Mouse (Mus musculus): ENCODE data around the gene Mill1. TPM values are rescaled to one million over a fixed set of nuclear protein-coding genes. Genes with fewer than 3 reads are reported as not detected.
"Not testable (repeated sequence)": the region's sequence is repeated elsewhere in the genome, so short reads cannot be mapped to it uniquely, and the experiment has no call there.

Mill1 gene
- not detected in 2 replicates for polyA plus RNA-seq (2014; fragmentation: Nextera tagmentation; extraction: Ambion mirVana)

DNA sequence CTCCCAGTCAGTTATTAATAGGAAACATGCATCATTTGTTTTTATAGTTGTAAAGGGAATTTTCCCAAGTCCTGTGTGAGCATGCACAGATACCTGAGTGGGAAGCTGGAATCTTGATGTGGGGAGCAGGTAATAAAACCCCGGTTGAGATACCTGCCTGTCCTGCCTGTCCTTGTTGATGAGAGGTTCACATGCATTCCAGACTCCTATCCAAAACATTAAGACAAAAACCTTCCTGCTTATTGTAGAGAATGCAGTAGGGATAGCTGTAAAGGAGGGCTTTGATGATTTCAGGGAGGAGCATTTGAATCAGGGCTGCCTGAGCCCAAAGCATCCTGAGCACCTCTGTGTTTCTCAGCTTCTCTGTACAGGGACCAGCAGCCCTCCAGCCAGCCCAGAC lies at the start of gene Mill1:
TSS of gene Mill1 (plus strand) at position 301 of the 400 bp plus-strand sequence.
- Histone ChIP-seq H3K9ac (ENCODE audit: low read depth, low read length) (no peak within 1 kb of the TSS), H3K4me1 (ENCODE audit: control insufficient read depth, insufficient read depth, low read length) (no peaks in the 10 kb centered on the region), H3K36me3 (ENCODE audit: control insufficient read depth, insufficient read depth, low read length) (no peaks in the 10 kb centered on the region), H3K4me2 (no peak within 1 kb of the TSS), H3K4me3 (ENCODE audit: low read depth, low read length) (no peak within 1 kb of the TSS), H3K9me3 (replicated peaks; ENCODE audit: control insufficient read depth, low read length) (no peaks in the 10 kb centered on the region; the same call in none of the 2 replicates), H3K27ac (ENCODE audit: low read depth, low read length) (no peak within 1 kb of the TSS), H3K27me3 (ENCODE audit: control insufficient read depth, insufficient read depth, low read length) (no peaks in the 10 kb centered on the region)
- 47% methylated on average over 1 of the region's 1 CpGs for WGBS (ENCODE audit: insufficient replicate concordance)
- no peak for ATAC-seq (replicated peaks; ENCODE audit: insufficient number of reproducible peaks, low FRiP score, low TSS enrichment)

DNA sequence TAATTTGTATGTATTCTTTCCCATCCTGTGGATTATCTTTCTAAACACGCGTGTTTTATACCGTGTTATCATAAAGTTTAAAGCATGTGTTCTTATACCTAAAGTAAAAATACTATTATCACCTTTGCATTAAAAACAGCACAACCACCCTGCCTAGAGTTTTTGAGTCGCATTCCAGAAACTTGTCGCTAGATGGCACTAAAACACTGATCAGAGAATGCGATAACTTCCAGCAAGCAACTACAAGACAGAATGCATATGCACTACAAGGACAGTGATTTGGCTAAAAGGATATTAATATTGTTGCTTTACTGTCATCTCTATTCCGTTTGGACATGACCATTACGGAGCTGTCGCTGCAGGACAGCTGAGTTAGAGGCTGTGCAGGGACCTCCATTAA lies 34.2 kb upstream of the Mill1 start:
- ATAC-seq (replicated peaks; ENCODE audit: insufficient number of reproducible peaks, low FRiP score, low TSS enrichment): no peak
- Histone ChIP-seq H3K9ac (ENCODE audit: low read depth, low read length) (no peak overlapping the region), H3K4me1 (ENCODE audit: control insufficient read depth, insufficient read depth, low read length) (no peaks in the 10 kb centered on the region), H3K4me3 (ENCODE audit: low read depth, low read length) (no peak overlapping the region), H3K36me3 (ENCODE audit: control insufficient read depth, insufficient read depth, low read length) (no peaks in the 10 kb centered on the region), H3K9me3 (replicated peaks; ENCODE audit: control insufficient read depth, low read length) (no peaks in the 10 kb centered on the region), H3K4me2 (no peak overlapping the region), H3K27me3 (ENCODE audit: control insufficient read depth, insufficient read depth, low read length) (no peaks in the 10 kb centered on the region), H3K27ac (ENCODE audit: low read depth, low read length) (no peak overlapping the region)
- 10% methylated on average over 9 of the region's 9 CpGs for WGBS (ENCODE audit: insufficient replicate concordance)

DNA sequence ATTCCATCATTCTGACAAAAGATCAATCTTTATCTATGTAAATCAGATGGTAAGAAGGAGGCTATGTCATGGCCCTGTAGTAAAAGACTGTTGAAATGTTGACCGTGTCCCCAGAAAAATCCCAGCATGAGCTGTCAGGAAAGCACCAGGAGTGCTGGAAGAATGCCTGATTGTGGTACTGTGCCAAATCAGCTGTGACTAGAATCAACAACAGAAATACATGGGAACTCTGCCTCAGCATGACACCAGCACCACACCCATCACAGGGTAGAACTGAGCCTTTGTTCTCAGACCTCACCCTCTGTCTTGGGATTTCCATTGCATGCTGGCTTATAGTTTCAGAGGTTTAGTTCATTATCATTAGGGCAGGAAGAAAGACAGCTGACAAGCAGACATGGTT lies 30.4 kb upstream of the Mill1 start:
- Histone ChIP-seq H3K4me2 (no peak overlapping the region), H3K27ac (ENCODE audit: low read depth, low read length) (no peak overlapping the region), H3K27me3 (ENCODE audit: control insufficient read depth, insufficient read depth, low read length) (no peaks in the 10 kb centered on the region), H3K36me3 (ENCODE audit: control insufficient read depth, insufficient read depth, low read length) (no peaks in the 10 kb centered on the region), H3K9ac (ENCODE audit: low read depth, low read length) (no peak overlapping the region), H3K4me3 (ENCODE audit: low read depth, low read length) (no peak overlapping the region), H3K9me3 (replicated peaks; ENCODE audit: control insufficient read depth, low read length) (0 out of 2 replicates have a peak, but pooled peaks cover 2% of the 10 kb centered on the region), H3K4me1 (ENCODE audit: control insufficient read depth, insufficient read depth, low read length) (no peaks in the 10 kb centered on the region)
- WGBS (ENCODE audit: insufficient replicate concordance): 49% methylated on average over 1 of the region's 1 CpGs
- no peak for ATAC-seq (replicated peaks; ENCODE audit: insufficient number of reproducible peaks, low FRiP score, low TSS enrichment)

DNA sequence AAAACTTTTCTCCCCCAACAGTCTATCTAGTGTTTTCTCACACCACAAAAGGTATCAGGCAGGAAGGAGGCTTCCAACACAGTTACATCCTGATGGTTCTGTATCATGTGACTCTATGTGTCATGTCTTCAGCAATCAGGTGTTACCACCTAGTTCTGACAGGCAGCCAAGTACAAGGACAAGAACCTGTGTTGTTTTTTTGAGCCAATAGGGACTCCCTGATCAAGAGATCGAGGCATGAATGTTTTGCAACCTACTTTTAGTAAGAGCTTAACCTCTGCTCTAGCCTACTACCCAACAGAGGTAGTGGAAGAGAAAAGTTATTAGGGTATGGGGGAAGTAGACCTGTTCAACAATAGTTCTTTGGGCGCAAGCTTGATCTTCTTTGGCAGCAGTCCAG lies 6.6 kb upstream of the Mill1 start:
- no peak overlapping the region for H3K4me3 ChIP-seq (ENCODE audit: low read depth, low read length)
- 73% methylated on average over 2 of the region's 2 CpGs for WGBS (ENCODE audit: insufficient replicate concordance)
- H3K9me3 ChIP-seq (replicated peaks; ENCODE audit: control insufficient read depth, low read length): no peaks in the 10 kb centered on the region; the same call in none of the 2 replicates
- no peak for ATAC-seq (replicated peaks; ENCODE audit: insufficient number of reproducible peaks, low FRiP score, low TSS enrichment)
- no peaks in the 10 kb centered on the region for H3K27me3 ChIP-seq (ENCODE audit: control insufficient read depth, insufficient read depth, low read length)
- H3K27ac ChIP-seq (ENCODE audit: low read depth, low read length): no peak overlapping the region
- H3K36me3 ChIP-seq (ENCODE audit: control insufficient read depth, insufficient read depth, low read length): no peaks in the 10 kb centered on the region
- no peak overlapping the region for H3K9ac ChIP-seq (ENCODE audit: low read depth, low read length)
- H3K4me2 ChIP-seq: no peak overlapping the region
- no peaks in the 10 kb centered on the region for H3K4me1 ChIP-seq (ENCODE audit: control insufficient read depth, insufficient read depth, low read length)

DNA sequence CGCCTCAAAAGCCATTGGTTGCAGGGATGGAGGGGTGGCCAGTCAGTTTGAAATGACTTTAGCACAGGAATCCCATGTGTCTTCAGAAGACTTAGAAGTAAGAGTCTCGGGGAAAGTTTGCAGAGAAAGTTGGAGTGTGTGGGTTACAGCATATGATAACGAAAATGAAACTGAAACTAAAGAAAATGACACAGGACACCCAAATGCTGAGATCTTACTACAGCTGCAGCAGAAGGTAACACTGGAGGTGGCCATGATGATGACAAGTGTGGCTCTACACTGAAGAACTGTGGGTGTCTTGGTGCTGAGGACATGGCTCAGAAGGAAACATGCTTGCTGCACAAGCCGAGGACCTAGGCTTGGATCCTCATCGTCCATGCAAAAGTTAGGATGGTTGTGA lies 3.9 kb upstream of the Mill1 start:
- ATAC-seq (replicated peaks; ENCODE audit: insufficient number of reproducible peaks, low FRiP score, low TSS enrichment): no peak
- Histone ChIP-seq H3K4me3 (ENCODE audit: low read depth, low read length) (no peak overlapping the region), H3K9me3 (replicated peaks; ENCODE audit: control insufficient read depth, low read length) (no peaks in the 10 kb centered on the region; the same call in none of the 2 replicates), H3K27me3 (ENCODE audit: control insufficient read depth, insufficient read depth, low read length) (no peaks in the 10 kb centered on the region), H3K27ac (ENCODE audit: low read depth, low read length) (no peak overlapping the region), H3K4me2 (no peak overlapping the region), H3K4me1 (ENCODE audit: control insufficient read depth, insufficient read depth, low read length) (no peaks in the 10 kb centered on the region), H3K9ac (ENCODE audit: low read depth, low read length) (no peak overlapping the region), H3K36me3 (ENCODE audit: control insufficient read depth, insufficient read depth, low read length) (no peaks in the 10 kb centered on the region)
- 69% methylated on average over 5 of the region's 5 CpGs for WGBS (ENCODE audit: insufficient replicate concordance)

DNA sequence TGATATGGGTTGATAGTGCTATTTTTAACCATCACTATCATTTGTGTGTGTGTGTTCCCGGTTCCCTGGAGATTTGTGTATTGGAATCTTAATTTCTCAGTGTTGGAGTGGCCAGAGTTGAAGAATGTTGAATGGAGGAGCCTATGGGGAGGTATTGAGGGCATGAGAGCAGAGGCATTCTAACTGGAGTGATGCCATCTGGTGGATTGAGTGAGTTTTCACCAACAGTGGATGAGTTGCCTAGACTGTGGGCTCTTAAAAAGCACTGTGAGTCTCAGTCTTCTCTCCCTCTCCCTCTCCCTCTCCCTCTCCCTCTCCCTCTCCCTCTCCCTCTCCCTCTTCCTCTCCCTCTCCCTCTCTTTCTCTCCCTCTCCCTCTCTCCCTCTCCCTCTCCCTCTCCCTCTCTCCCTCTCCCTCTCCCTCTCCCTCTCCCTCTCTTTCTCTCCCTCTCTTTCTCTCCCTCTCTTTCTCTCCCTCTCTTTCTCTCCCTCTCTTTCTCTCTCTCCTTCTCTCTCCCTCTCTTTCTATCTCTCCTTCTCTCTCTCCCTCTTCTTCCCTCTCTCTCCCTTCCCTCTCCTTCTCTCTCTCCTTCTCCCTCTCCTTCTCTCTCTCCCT lies 1.1 kb upstream of the Mill1 start:
- not testable (repeated sequence) for ATAC-seq (replicated peaks; ENCODE audit: insufficient number of reproducible peaks, low FRiP score, low TSS enrichment); H3K4me3 ChIP-seq (ENCODE audit: low read depth, low read length); H3K27ac ChIP-seq (ENCODE audit: low read depth, low read length); H3K9ac ChIP-seq (ENCODE audit: low read depth, low read length); H3K4me2 ChIP-seq; H3K27me3 ChIP-seq (ENCODE audit: control insufficient read depth, insufficient read depth, low read length); H3K4me1 ChIP-seq (ENCODE audit: control insufficient read depth, insufficient read depth, low read length); H3K36me3 ChIP-seq (ENCODE audit: control insufficient read depth, insufficient read depth, low read length); H3K9me3 ChIP-seq (replicated peaks; ENCODE audit: control insufficient read depth, low read length)
- WGBS (ENCODE audit: insufficient replicate concordance): 49% methylated on average over 1 of the region's 1 CpGs

DNA sequence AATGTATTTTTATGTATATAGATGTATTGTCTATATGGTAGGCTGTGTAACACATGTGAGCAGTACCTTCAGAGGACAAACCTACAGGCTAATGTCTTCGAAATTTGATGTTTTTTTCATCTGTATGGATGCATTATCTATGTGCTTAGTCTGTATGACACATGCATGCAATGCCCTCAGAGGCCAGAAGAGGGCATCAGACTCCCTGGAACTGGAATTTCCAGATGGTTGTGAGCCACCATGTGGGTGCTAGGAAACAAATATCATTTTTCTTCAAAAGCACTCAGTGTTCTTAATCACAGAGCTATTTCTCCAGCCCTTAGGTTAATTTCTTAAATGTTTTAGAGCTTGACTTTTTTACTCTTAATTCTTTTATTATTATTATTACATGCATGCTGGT lies 15.1 kb downstream of the Mill1 start:
- Histone ChIP-seq H3K4me3 (ENCODE audit: low read depth, low read length) (no peak overlapping the region), H3K36me3 (ENCODE audit: control insufficient read depth, insufficient read depth, low read length) (no peaks in the 10 kb centered on the region), H3K27me3 (ENCODE audit: control insufficient read depth, insufficient read depth, low read length) (no peaks in the 10 kb centered on the region), H3K4me1 (ENCODE audit: control insufficient read depth, insufficient read depth, low read length) (no peaks in the 10 kb centered on the region), H3K27ac (ENCODE audit: low read depth, low read length) (no peak overlapping the region), H3K4me2 (no peak overlapping the region), H3K9ac (ENCODE audit: low read depth, low read length) (no peak overlapping the region), H3K9me3 (replicated peaks; ENCODE audit: control insufficient read depth, low read length) (peaks cover 11% of the 10 kb centered on the region)
- no peak for ATAC-seq (replicated peaks; ENCODE audit: insufficient number of reproducible peaks, low FRiP score, low TSS enrichment)
- WGBS (ENCODE audit: insufficient replicate concordance): 52% methylated on average over 1 of the region's 1 CpGs

DNA sequence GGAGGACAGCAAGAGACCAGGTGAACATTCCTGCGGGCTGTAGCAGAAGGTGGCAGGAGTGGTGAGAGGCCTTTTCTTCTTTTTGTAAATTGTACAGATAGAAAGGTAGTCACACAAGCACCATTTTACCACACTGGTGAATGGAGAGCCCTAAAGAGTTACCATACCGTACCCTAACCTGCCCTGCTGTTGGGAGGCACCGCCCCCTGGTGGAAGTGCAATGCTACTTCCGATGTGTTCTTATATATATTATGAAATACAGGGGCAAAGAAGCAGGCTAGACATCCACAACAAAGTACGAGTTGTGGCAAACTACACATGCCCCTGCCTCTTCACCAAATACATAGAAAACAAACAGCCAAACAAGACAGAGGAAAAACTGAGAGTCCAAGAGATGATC lies 19.9 kb downstream of the Mill1 start:
- Histone ChIP-seq H3K4me2 (no peak overlapping the region), H3K4me1 (ENCODE audit: control insufficient read depth, insufficient read depth, low read length) (no peaks in the 10 kb centered on the region), H3K27me3 (ENCODE audit: control insufficient read depth, insufficient read depth, low read length) (no peaks in the 10 kb centered on the region), H3K36me3 (ENCODE audit: control insufficient read depth, insufficient read depth, low read length) (no peaks in the 10 kb centered on the region), H3K9ac (ENCODE audit: low read depth, low read length) (no peak overlapping the region), H3K27ac (ENCODE audit: low read depth, low read length) (no peak overlapping the region), H3K4me3 (ENCODE audit: low read depth, low read length) (no peak overlapping the region), H3K9me3 (replicated peaks; ENCODE audit: control insufficient read depth, low read length) (peaks cover 8% of the 10 kb centered on the region; the same call in 1 of the 2 replicates)
- WGBS (ENCODE audit: insufficient replicate concordance): 52% methylated on average over 5 of the region's 5 CpGs
- no peak for ATAC-seq (replicated peaks; ENCODE audit: insufficient number of reproducible peaks, low FRiP score, low TSS enrichment)
